Mouse (Mus musculus): ENCODE measurements at regions not wholly inside any gene's neighbourhood (a gene's known extent, or its start where the extent isn't known, plus 50 kb on each side); places are given as distances from the start of the nearest gene placed in this dataset.

GRCm38 (mm10) chr17:85932360-85933132 is 212.4 kb downstream of the Srbd1 start:
- DNase-seq (ENCODE audit: low read depth): no peak

GRCm38 (mm10) chr17:85931955-85932354 is 213.0 kb downstream of the Srbd1 start:
- DNase-seq (ENCODE audit: low read depth): no peak

- no peak for DNase-seq (ENCODE audit: low read depth)
Observed at GRCm38 (mm10) chr17:85930789-85931188, 214.2 kb downstream of the Srbd1 start.

- DNase-seq (ENCODE audit: low read depth): no peak
Observed at GRCm38 (mm10) chr17:85930331-85930730, 214.6 kb downstream of the Srbd1 start.

- DNase-seq (ENCODE audit: low read depth): no peak
Observed at GRCm38 (mm10) chr17:85929699-85930286, 215.2 kb downstream of the Srbd1 start.

- DNase-seq (ENCODE audit: low read depth): no peak
Observed at GRCm38 (mm10) chr17:85928543-85928942, 216.4 kb downstream of the Srbd1 start.

- no peak for DNase-seq (ENCODE audit: low read depth)
Observed at GRCm38 (mm10) chr17:85927261-85927660, 217.7 kb downstream of the Srbd1 start.

- DNase-seq (ENCODE audit: low read depth): no peak
Observed at GRCm38 (mm10) chr17:85926044-85926443, 218.9 kb downstream of the Srbd1 start.

GRCm38 (mm10) chr17:85921219-85921673 is 223.7 kb downstream of the Srbd1 start:
- no peak for DNase-seq (ENCODE audit: low read depth)

GRCm38 (mm10) chr17:85919868-85920267 is 225.1 kb downstream of the Srbd1 start:
- DNase-seq (ENCODE audit: low read depth): no peak

GRCm38 (mm10) chr17:85915870-85916269 is 227.8 kb upstream of the Six2 start:
- DNase-seq (ENCODE audit: low read depth): no peak

GRCm38 (mm10) chr17:85914062-85914461 is 226.0 kb upstream of the Six2 start:
- DNase-seq (ENCODE audit: low read depth): no peak

GRCm38 (mm10) chr17:85908709-85909108 is 220.6 kb upstream of the Six2 start:
- no peak for DNase-seq (ENCODE audit: low read depth)

GRCm38 (mm10) chr17:85906597-85907187 is 218.6 kb upstream of the Six2 start:
- DNase-seq (ENCODE audit: low read depth): no peak

- no peak for DNase-seq (ENCODE audit: low read depth)
Observed at GRCm38 (mm10) chr17:85902575-85902974, 214.5 kb upstream of the Six2 start.

GRCm38 (mm10) chr17:85899096-85899495 is 211.0 kb upstream of the Six2 start:
- DNase-seq (ENCODE audit: low read depth): no peak

- DNase-seq (ENCODE audit: low read depth): no peak
Observed at GRCm38 (mm10) chr17:85895978-85896377, 207.9 kb upstream of the Six2 start.

- DNase-seq (ENCODE audit: low read depth): no peak
Observed at GRCm38 (mm10) chr17:85891243-85891642, 203.2 kb upstream of the Six2 start.

GRCm38 (mm10) chr17:85889746-85890532 is 201.9 kb upstream of the Six2 start:
- no peak for DNase-seq (ENCODE audit: low read depth)

GRCm38 (mm10) chr17:85888568-85889398 is 200.7 kb upstream of the Six2 start:
- no peak for DNase-seq (ENCODE audit: low read depth)

GRCm38 (mm10) chr17:85886675-85887074 is 198.6 kb upstream of the Six2 start:
- no peak for DNase-seq (ENCODE audit: low read depth)

GRCm38 (mm10) chr17:85886237-85886636 is 198.2 kb upstream of the Six2 start:
- DNase-seq (ENCODE audit: low read depth): no peak

All from fibroblast of lung, adult 2 months (primary cell).